Mouse (Mus musculus): ENCODE data around the gene Cntd1. TPM values are rescaled to one million over a fixed set of nuclear protein-coding genes. Genes with fewer than 3 reads are reported as not detected.

Gene Cntd1
- polyA plus RNA-seq, 1 experiment from 2014 or later = 0.83 TPM

DNA sequence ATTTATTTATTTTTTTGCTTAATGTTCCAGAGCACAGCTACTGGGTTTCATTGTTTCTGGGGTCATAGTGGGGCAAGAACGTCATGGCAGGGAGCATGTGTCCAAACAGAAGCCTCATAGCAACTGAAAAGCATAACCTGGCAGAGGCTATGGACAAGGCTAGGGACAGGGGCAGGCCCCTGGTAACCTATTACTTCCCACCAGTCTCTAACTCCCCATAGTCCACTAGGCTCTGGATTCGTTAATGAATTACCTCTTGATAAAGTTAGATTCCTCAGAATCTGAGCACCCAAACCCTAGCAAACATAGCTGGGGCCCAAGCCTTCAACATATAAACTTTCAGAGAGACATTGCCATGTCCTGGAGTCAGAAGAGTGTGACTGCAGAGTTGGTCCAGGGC is 27.8 kb upstream of the Cntd1 start:
- ATAC-seq = no peak
- Histone ChIP-seq H3K27ac (ENCODE audit: low read depth, low read length) (no peak overlapping the region), H3K4me1 (ENCODE audit: control insufficient read depth, insufficient read depth, low read depth, low read length) (peaks cover 16% of the 10 kb centered on the region), H3K27me3 (replicated peaks; ENCODE audit: control insufficient read depth, insufficient read depth, low read length) (peaks cover 11% of the 10 kb centered on the region), H3K4me2 (ENCODE audit: low read length) (no peak overlapping the region), H3K9me3 (ENCODE audit: control insufficient read depth, low read length) (no peaks in the 10 kb centered on the region), H3K36me3 (ENCODE audit: control insufficient read depth, insufficient read depth, low read length) (no peaks in the 10 kb centered on the region), H3K9ac (ENCODE audit: low read depth, low read length) (no peak overlapping the region), H3K4me3 (ENCODE audit: low read length) (no peak overlapping the region)
- WGBS = 73% methylated on average over 2 of the region's 2 CpGs

DNA sequence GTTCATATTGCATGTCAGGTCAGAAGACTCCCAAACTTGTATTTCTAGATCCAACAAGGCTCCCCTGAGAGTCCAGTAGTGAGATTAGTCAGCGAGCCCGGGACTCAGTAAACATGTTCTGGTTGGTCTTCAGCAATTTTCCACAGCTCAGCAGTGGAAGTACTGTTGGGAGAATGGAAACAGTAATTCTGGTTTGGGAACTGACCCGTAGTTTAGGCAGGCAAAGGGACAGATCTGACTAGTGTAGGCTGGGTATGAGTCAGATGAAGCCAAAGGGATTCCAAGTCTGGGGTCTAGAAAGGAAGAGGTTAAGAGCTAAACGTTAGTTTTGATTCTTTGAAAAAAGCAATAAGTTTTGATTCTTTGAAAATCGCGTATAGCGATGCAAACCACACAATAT is 25.9 kb upstream of the Cntd1 start:
- H3K9me3 ChIP-seq (ENCODE audit: control insufficient read depth, low read length) = no peaks in the 10 kb centered on the region
- H3K27me3 ChIP-seq (replicated peaks; ENCODE audit: control insufficient read depth, insufficient read depth, low read length) = no peaks in the 10 kb centered on the region; the same call in 1 of the 2 replicates
- H3K36me3 ChIP-seq (ENCODE audit: control insufficient read depth, insufficient read depth, low read length) = no peaks in the 10 kb centered on the region
- H3K4me2 ChIP-seq (ENCODE audit: low read length) = peak overlapping the region; percentile 92
- H3K27ac ChIP-seq (ENCODE audit: low read depth, low read length) = peak overlapping the region; percentile 72; the same call in 1 of the 2 replicates
- no peak for ATAC-seq
- peak overlapping the region; percentile 65 for H3K4me3 ChIP-seq (ENCODE audit: low read length)
- peak overlapping the region; percentile 92 for H3K9ac ChIP-seq (ENCODE audit: low read depth, low read length)
- peaks cover 13% of the 10 kb centered on the region for H3K4me1 ChIP-seq (ENCODE audit: control insufficient read depth, insufficient read depth, low read depth, low read length)
- WGBS = 15% methylated on average over 7 of the region's 7 CpGs

DNA sequence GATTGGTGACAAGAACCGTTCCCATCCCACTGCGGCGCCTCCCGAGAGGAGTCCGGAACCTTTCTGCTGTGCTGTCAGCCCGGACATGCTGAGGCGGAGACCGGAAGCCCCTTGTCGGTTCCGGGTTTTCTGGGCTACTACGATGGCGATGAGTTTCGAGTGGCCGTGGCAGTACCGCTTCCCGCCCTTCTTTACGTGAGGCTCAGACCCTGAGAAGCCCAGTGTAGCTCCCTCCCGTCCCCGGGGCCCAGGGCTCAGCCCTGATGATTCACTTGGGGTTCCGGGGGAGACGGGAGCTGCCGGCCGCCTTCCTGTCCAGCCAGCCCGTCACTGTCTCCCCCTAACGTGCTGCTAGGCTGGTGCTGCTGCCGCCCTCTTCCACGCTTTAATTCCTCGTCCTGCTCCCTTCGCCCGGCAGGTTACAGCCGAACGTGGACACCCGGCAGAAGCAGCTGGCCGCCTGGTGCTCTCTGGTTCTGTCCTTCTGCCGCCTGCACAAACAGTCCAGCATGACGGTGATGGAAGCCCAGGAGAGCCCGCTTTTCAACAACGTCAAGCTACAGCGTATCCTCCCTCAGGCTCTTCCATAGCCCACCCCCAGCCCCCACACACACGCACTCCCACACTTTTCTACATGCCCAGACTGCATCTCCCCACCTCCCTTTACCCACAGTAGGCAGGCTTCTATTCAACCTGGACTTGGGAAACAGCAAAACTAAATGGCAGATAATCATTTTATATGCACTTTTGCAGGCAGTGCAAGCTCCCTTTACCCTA is 25.0 kb upstream of the Cntd1 start, which contains the start of gene Vps25:
TSS of gene Vps25 (plus strand) at position 95 of the 777 bp plus-strand sequence.
- Histone ChIP-seq H3K36me3 (ENCODE audit: control insufficient read depth, insufficient read depth, low read length) (no peaks in the 10 kb centered on the region), H3K27me3 (replicated peaks; ENCODE audit: control insufficient read depth, insufficient read depth, low read length) (no peaks in the 10 kb centered on the region), H3K9ac (ENCODE audit: low read depth, low read length) (peak within 1 kb of the TSS; percentile 92), H3K27ac (ENCODE audit: low read depth, low read length) (peak within 1 kb of the TSS; percentile 89), H3K4me3 (ENCODE audit: low read length) (peak within 1 kb of the TSS; percentile 65), H3K4me2 (ENCODE audit: low read length) (peak within 1 kb of the TSS; percentile 92), H3K4me1 (ENCODE audit: control insufficient read depth, insufficient read depth, low read depth, low read length) (peaks cover 13% of the 10 kb centered on the region), H3K9me3 (ENCODE audit: control insufficient read depth, low read length) (no peaks in the 10 kb centered on the region)
- peak; percentile 93 for ATAC-seq
- under 1% methylated on average over 40 of the region's 40 CpGs for WGBS

DNA sequence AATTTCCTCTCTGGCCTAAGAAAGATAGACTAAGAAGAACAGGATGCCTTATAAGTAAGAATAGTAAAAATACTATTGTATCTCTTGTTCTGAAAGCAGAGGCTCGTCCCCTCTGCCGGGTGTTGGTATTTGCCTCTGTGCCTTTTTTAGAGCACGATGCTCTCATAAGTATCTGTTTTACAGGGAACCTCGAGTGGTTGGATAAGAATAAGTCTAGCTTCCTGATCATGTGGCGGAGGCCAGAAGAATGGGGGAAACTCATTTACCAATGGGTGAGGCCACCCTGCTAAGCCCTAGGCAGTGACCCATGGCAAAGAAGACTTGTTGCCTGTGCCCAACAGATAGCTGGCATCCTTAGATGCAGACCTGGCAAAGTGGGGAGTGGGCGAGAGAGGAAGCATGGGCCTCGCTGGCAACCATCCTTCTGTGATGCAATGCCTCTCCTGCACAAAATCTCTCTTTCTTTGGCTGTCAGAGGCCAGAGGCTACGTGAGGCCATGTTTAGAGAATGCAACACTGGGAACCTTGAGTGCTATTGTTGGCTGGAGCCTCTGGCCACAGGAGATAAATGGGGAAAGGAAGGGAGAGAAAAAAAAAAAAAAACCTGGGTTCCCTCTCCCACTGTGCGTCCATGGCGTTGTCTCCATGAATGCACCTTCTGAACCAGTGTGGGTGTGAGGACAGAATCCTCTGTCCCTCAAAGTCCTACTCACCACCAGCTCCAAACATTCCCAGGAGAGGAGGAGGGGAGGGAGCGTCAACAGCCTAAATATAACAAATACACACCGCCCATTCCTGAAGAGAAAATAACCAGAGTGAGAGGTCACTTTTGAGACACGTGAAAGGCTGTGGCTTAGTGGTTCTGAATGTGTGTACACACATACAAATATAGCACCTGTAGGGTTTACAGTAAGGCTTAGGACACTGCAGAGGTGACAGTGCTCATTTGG is 22.7 kb upstream of the Cntd1 start:
- no peak overlapping the region for H3K9ac ChIP-seq (ENCODE audit: low read depth, low read length)
- no peak overlapping the region for H3K4me2 ChIP-seq (ENCODE audit: low read length)
- no peak overlapping the region for H3K4me3 ChIP-seq (ENCODE audit: low read length)
- ATAC-seq = no peak
- H3K9me3 ChIP-seq (ENCODE audit: control insufficient read depth, low read length) = no peaks in the 10 kb centered on the region
- H3K4me1 ChIP-seq (ENCODE audit: control insufficient read depth, insufficient read depth, low read depth, low read length) = peaks cover 32% of the 10 kb centered on the region
- 91% methylated on average over 13 of the region's 13 CpGs for WGBS
- peaks cover 9% of the 10 kb centered on the region for H3K27me3 ChIP-seq (replicated peaks; ENCODE audit: control insufficient read depth, insufficient read depth, low read length)
- no peak overlapping the region for H3K27ac ChIP-seq (ENCODE audit: low read depth, low read length)
- peaks cover 4% of the 10 kb centered on the region; the same call in 1 of the 2 replicates for H3K36me3 ChIP-seq (ENCODE audit: control insufficient read depth, insufficient read depth, low read length)

DNA sequence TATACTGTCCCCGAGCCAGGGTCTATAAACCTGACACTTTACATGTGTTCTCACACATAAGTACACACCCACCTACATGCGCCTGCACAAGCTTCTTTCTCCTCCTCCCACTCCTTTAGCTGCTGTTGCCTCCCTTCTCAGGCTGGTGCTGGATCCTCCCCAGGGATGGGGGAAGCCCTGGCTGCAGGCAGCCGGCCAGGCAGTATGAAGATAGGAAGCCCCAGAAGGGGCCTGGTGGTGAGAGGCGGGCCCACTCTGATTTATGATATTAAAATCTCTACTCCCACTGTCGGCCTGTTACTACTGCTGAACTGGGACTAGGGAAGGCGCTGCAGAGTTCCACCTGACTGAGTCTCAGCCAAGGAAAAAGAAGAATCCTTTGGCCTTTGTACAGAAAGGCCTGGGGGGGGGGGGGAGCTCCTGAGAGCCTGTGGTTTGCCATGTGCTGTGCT is 19.5 kb upstream of the Cntd1 start:
- Histone ChIP-seq H3K9me3 (ENCODE audit: control insufficient read depth, low read length) (no peaks in the 10 kb centered on the region), H3K9ac (ENCODE audit: low read depth, low read length) (0 out of 2 replicates have a peak overlapping the region, but pooled peaks have one; percentile 7), H3K4me3 (ENCODE audit: low read length) (no peak overlapping the region), H3K4me2 (ENCODE audit: low read length) (no peak overlapping the region), H3K27ac (ENCODE audit: low read depth, low read length) (no peak overlapping the region; the same call in 1 of the 2 replicates), H3K36me3 (ENCODE audit: control insufficient read depth, insufficient read depth, low read length) (peaks cover 4% of the 10 kb centered on the region; the same call in 1 of the 2 replicates), H3K4me1 (ENCODE audit: control insufficient read depth, insufficient read depth, low read depth, low read length) (peaks cover 26% of the 10 kb centered on the region), H3K27me3 (replicated peaks; ENCODE audit: control insufficient read depth, insufficient read depth, low read length) (peaks cover 25% of the 10 kb centered on the region)
- 37% methylated on average over 6 of the region's 6 CpGs for WGBS
- ATAC-seq = no peak

DNA sequence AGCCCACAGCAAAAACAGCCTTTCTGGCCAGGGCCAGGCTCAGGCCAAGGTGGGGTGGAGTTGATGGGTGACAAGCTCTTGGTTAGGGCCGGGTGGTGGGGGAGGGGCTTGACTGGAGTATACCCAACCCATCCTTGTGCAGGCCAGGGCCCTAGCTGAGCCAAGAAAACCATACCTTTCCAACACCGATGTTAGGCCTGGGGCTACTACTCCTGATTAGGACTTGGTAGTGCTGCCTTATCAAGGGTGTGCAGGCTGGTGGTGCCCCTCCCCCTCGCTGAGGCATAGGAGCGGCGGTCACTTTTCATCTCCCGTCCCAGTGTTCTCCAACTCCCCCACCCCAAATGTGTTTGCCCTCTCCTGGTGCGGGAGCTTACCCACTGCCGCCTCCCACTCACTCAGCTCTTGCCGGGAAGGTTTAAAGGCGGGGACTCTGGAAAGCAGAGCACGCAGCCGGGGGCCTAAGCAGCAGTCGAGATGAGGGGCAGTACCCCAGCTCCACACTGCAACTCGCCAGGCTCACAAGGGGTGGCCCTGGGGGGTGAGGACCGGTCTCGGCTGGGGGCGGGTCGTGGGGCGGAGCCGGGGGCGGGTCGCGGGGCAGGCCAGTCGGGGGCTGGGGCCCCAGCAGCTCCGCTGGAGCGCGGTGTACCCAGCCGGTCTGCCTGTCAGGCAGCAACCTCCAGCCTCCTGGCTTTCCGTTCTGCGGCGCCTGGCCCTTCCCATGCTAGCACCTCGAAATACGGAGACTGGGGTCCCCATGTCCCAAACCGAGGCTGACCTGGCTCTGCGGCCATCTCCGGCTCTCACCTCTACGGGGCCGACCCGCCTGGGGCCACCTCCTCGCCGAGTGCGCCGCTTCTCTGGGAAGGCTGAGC is 18.6 kb upstream of the Cntd1 start, which contains the start of gene Wnk4:
TSS of gene Wnk4 (plus strand) at position 620 of the 878 bp plus-strand sequence.
- ATAC-seq = peak; percentile 79
- Histone ChIP-seq H3K9me3 (ENCODE audit: control insufficient read depth, low read length) (no peaks in the 10 kb centered on the region), H3K27me3 (replicated peaks; ENCODE audit: control insufficient read depth, insufficient read depth, low read length) (peaks cover 31% of the 10 kb centered on the region), H3K4me2 (ENCODE audit: low read length) (peak within 1 kb of the TSS; percentile 96), H3K4me3 (ENCODE audit: low read length) (peak within 1 kb of the TSS; percentile 52), H3K36me3 (ENCODE audit: control insufficient read depth, insufficient read depth, low read length) (peaks cover 4% of the 10 kb centered on the region; the same call in 1 of the 2 replicates), H3K27ac (ENCODE audit: low read depth, low read length) (peak within 1 kb of the TSS; percentile 20; the same call in 1 of the 2 replicates), H3K4me1 (ENCODE audit: control insufficient read depth, insufficient read depth, low read depth, low read length) (peaks cover 27% of the 10 kb centered on the region), H3K9ac (ENCODE audit: low read depth, low read length) (peak within 1 kb of the TSS; percentile 70)
- WGBS = 0% methylated on average over 32 of the region's 43 CpGs

DNA sequence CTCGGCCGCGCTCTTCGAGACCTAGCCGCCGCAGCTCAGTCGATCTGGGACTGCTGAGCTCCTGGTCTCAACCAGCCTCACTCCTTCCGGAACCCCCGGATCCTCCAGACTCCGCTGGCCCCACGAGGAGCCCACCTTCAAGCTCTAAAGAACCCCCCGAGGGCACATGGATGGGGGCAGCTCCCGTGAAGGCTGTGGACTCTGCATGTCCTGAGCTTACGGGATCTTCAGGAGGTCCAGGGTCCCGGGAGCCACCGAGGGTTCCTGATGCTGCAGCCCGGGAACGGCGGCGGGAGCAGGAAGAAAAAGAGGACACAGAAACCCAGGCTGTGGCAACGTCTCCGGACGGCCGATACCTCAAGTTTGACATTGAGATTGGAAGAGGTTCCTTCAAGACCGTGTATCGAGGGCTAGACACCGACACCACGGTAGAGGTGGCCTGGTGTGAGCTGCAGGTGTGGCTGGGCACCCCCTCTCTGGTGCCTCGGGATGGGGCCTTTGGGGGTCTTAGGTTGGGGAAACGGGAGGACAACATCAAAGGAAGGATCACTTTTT is 17.9 kb upstream of the Cntd1 start:
- peak overlapping the region; percentile 52 for H3K4me3 ChIP-seq (ENCODE audit: low read length)
- H3K27ac ChIP-seq (ENCODE audit: low read depth, low read length) = no peak overlapping the region
- peaks cover 30% of the 10 kb centered on the region for H3K4me1 ChIP-seq (ENCODE audit: control insufficient read depth, insufficient read depth, low read depth, low read length)
- peaks cover 4% of the 10 kb centered on the region; the same call in 1 of the 2 replicates for H3K36me3 ChIP-seq (ENCODE audit: control insufficient read depth, insufficient read depth, low read length)
- H3K27me3 ChIP-seq (replicated peaks; ENCODE audit: control insufficient read depth, insufficient read depth, low read length) = peaks cover 34% of the 10 kb centered on the region
- peak overlapping the region; percentile 96 for H3K4me2 ChIP-seq (ENCODE audit: low read length)
- ATAC-seq = peak; percentile 15; the same call in 1 of the 2 replicates
- peak overlapping the region; percentile 70 for H3K9ac ChIP-seq (ENCODE audit: low read depth, low read length)
- under 1% methylated on average over 30 of the region's 30 CpGs for WGBS
- H3K9me3 ChIP-seq (ENCODE audit: control insufficient read depth, low read length) = no peaks in the 10 kb centered on the region
